Mouse (Mus musculus) gastrocnemius, postnatal 25 days (tissue): ENCODE measurements around the gene Rin3. TPM values are rescaled to one million over a fixed set of nuclear protein-coding genes. Genes with fewer than 3 reads are reported as not detected.

Source experiments
- DNase-seq: peaks from one replicate; pipeline ENCODE4 v3.0.0; 2022
- total RNA-seq, 2 experiments: library from RNA; stranded (reverse); gene quantifications; 1 replicate in 1 of 2; 2 replicates in 1 of 2; pipeline ENCODE4 v1.2.3; 2021

Gene Rin3
- total RNA-seq, 2 experiments from 2014 or later = 6.0 to 8.1 TPM

DNA sequence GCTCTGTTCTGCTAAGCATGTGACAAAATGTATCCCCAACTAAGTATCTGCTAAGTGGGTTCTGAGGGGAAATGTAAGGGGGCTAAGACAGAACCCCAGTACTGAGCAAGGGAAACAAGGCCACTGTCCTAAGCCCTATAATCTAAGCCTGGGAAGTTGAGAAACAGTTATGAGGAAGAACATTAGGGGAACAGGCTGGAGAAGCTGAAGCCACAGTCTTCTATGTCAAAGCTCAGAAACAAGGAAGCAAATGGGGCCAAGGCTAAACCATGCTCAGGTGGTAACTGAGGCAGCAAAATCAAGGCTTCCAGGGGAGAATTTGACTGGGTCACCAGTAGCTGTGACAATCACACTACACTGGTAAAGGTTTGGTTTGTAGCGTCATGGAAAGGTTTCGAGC, 50.3 kb downstream of the Rin3 start:
- DNase-seq = no peak

DNA sequence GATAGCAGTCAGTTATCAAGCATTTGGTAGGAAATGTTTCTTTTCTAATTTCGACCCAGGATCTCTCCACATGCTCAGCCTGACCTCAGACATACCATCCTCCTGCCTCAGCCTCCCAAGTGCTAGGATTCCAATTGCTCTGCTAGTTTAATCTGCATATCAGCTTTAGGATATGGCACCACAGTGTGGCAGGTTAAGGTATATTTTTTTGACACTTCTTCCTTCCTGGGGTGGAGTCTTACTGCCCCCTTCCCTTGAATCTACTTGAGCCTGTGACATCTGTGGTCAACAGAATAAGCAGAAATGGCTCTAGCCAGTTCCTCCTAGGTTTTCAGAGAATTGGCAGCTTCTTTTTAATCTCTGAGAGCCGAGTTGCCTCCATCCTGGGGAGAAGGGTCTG, 56.2 kb downstream of the Rin3 start:
- no peak for DNase-seq

DNA sequence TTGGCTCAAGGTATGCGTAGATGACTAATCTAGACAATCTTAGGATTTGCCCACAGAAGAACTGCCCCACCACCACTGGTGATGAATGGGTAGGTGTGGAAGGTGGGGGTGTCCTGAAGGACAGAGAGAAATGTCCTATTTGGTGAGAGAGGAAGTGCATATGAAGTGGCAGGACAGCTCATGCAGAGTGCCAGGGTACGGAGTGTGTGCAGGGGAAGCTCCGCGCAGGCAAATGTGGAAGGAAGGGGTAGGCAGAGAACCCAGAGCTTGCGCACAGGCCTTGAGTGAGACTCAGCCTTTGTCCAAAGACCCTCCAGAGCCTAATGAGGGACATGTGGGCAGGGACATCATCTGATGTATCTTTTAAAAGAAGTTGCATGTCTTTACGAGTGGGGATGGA, 57.6 kb downstream of the Rin3 start:
- no peak for DNase-seq

DNA sequence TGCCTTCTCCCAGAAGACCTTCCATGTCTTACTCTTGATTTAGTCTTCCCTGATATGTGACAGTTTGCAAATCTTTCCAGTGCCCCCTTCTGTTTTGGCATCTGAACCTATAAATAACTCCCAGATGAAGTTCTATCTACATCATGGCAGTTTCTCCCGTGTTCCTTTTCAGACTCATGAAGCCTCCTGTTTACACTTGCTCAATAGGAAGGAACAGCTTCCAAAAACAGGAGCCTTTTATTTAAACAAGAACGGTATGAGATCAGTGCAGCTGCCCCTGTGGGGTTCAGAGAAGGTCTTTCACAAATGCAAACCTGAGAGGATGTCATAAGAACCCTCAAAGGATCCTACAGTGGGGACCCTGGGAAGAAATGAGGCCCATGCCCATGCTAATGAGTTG, 59.3 kb downstream of the Rin3 start:
- no peak for DNase-seq

DNA sequence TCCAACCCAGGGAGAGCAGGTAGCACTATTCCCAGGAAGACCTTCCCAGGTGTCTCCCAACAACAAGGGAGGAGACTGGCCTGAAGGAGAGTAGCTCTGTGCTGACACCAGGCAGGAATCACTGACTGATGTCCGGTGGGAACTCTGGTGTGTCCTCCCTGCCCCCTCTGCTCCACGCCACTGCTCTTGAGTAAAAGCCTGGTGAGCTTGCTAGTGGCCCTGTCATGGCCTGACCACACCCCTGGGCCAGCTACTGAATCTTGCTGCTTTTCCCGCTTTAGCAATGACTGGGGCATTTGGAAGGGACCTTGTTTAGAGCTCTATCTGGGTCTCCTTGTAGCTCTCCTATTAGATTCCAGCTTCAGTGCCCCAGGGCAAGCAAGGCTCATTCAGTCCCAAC, 59.8 kb downstream of the Rin3 start:
- DNase-seq = no peak

DNA sequence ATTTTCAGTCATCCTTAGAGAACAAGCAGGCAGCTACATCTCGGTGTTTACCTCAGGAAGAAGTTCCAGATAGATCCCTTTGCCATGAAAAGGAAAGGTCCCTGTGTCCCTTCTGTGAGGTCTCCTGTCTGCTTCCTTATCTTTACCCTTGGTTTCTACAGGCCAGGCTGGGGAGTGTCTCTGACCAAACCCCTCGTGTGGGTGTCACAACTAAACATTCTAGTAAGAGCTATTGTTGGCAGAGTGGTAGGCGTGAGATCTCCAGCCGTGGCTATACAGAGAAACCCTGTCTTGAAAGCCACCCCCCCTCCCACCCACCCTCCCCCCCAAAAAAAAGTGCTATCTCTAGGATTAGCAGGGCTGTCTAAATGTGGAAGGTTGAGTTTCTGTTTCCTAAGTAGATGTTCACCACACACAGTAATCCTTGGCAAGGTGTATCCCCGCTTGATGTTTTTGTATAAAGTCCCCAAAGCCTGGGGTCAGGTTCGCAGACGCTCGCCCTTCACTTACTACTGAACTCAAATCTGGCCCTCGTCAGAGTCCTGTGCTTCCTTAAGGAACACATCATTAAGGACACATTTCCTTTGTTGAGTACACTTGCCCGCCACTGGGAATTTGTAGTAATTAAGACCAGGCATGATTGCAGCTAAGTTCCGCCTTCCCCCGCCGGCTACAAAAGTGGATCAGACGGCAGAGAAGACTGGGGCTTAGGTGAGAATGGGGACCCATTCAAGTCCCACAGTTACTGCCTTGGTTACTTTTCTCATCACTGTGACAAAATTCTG, 62.4 kb downstream of the Rin3 start:
- no peak for DNase-seq

DNA sequence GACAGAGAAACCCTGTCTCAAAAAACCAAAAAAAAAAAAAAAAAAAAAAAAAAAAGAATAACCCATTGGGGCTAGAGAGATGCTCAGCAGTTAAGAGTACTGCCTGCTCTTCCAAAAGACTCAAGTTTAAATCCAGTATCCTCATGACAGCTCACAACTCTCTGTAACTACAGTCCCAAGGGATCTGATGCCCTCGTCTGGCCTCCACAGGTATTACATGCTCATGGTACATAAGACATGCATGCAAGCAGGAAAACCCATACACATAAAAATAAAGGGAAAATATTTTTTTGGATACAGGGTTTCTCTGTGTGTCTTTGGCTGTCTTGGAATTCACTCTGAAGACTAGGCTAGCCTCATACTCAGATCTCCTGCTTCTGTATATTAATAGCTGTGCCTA, 63.7 kb downstream of the Rin3 start:
- no peak for DNase-seq

DNA sequence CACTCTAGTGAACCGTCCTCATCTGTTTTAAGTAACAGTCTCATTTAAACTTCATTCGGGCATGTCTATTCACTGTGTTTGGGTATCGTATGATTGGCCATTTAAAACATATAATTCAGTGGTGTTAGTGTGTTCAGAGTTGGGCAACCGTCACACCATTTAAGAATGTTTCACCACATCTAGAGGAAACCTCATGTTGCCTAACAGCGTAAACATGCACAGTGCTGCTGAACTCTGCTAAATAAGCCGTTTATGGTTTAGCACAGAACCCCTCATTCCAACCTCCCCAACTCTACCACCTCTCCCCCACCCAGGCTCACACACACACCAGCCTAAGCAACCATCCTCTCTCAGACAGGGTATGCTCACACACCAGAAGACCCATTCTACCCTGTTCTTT, 65.6 kb downstream of the Rin3 start:
- DNase-seq = no peak

DNA sequence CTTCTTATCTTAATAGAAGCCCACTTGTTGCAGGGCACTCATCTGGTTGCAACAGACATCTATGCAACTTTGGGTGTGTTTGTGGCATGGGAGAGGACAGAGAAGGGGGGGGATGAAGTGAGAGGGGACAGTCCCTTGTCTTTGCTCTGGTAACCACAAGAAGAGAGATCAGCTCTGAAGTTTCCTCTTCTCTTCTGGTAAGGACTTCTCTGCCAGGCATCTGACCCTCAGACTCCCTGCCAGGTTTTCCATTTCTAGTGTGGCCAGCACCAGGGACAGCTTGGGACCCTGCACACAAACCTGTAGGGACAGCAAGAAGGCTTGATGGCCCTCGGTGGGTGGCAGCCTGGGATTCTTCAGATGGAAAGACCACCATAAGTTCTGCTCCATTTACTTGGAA, 68.1 kb downstream of the Rin3 start:
- no peak for DNase-seq

DNA sequence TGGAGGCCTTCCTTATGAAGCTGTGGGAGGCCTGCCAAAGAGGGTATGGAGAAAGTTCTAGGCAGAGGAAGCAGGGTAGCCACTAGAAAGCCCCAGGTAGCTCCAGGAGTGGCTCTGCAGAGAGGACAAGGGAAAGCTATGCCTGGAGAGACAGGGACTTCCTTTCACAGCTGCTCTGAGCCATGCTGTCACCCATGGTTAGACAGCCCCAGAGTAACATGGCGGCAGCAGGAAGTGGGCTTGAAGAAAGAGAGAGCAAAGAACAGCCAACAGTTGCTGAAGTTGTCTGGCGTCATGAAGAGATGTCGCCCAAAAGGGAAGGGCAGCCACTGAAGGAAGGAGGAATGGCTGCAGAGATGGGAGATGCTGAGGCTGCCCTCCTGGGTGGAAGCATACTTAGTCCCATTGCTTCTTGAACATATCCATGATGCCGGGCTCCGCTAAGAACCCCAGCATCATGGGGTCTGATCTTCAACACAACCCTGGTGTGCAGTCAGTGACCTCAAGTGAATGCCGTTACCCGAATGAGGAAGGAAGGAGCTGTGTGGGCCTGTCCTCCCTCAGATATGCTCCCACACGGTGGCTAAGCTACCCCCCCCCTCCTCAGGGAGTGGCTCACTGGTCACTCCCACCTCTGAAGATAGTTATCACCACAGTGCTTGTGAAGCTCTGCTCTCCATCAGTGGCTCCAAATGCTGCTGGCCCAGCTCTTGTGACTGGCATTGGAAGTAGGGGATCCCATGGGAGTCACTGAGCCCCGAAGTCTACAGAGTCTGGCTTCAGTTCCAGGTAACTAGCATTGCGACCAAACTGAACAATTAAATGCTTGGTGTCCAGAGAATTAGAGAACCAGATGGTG, 71.5 kb downstream of the Rin3 start:
- DNase-seq = no peak

DNA sequence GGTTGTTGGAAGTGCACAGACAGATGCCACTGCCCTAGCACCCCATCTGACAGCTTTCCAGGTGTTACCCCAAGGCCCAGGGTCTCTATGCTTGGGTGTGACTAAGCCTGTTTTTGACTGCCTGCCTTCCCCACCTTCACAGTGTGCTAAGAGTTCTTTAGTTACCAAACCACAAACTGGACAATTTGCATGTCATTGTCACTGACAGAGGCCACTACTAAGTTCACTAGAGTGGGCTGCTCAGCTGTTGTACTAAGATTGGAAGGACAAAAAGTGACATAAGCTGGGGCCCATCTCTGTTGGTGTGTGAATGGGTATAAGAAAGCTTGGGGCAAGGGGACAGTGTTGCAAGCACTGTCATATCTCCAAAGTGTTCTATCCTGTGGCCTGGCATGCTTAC, 72.9 kb downstream of the Rin3 start:
- DNase-seq = no peak

DNA sequence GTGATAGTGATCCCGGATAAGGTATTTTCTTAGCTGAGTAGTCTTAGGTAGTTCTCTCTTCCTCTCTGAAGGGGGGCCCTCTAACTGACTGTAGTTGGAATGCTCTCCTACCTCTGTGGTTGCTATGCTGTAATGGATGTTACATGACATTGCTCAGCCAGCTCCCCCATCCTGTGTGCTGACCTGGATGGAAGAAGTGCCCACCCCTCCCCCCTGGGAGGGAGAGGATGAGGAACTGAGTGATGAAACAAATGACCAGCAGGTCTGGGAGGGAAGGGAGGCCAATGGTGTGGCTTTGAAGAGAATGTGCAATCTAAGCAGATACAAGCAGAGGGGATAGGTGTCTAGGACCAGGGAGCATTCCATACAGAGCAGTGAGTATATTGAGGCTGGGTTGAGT, 73.9 kb downstream of the Rin3 start:
- DNase-seq = no peak

DNA sequence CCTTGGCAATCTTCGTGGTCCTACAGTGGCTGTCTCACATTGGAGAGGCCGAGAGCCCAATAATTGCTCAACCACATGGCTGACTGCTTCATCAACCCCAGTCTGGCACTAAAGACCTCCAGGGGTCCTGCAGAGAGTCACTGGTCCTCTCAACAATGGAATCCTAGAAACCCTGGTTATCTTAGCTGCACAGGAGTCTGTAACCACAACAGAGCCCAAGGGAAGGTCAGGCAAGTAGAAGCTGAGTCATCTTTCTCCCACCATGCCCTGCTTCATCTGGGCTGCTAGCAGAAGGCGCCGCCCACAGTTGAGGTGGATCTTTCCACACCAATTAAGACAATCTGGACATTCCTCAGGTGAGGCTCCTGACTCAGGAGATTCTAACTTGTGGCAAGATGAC, 76.5 kb downstream of the Rin3 start:
- no peak for DNase-seq

DNA sequence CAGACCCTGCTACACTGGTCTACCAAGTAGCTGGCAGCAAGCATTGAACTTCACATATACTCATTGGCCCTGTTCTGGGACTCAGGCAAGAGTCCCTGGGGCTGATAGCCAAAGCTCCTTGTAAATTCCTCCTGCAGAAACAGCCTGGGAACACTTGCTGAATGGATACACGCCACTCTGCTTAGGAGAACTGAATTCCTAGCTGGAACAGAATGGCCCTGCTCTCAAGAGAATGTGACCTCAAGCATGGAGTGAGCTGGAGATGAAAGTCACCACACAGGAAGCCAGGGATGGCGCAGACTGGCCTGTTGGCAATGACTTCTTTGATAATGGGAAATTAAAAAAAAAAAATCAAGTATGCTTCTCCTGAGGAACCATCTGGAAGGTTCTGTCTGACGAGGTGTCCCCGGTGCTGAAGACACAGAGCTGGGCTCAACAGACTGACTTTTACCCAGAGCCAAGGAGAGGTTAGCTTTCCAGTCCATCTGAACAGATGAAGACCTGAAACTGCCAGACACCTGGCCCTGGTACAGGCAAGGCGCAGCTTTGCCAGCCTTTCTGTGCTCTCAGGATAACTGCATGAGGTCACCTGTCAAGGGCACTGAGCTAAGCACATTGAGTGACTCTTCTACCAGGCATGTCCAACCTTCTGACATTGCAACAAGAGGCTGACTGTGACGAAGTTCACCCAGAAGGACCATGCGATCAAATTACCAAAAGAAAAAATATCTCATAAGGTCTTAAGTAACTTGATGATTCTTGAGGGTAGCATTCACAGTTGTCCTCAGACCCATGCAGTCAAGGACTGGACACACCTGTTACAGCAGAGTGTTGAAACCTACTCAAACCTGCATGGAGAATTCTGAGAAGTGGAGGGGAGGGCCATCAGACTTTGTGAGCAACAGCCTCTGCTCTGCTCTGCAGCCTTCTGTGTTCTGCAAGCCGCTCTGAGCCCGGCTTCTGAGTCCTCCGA, 78.6 kb downstream of the Rin3 start:
- DNase-seq = no peak

DNA sequence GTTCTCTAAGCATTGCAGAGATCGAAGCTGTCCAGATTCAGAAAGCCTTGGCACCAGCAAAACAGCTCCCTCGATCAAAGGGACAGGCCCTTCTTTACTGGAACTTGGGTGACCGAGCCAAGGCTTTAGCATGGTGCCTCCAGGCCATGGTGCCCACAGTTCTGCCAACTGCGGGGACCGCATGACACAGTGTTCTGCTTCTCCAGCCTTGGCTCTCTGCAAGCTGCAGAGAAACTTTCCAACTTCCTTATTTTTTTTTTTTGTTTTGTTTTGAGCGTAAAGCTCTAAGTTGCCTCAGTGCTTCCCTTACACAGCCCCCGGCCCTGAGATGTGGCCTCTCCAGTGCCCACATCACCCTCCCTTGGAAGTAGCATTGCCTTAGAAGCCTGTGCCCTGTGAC, 82.2 kb downstream of the Rin3 start:
- DNase-seq = no peak

DNA sequence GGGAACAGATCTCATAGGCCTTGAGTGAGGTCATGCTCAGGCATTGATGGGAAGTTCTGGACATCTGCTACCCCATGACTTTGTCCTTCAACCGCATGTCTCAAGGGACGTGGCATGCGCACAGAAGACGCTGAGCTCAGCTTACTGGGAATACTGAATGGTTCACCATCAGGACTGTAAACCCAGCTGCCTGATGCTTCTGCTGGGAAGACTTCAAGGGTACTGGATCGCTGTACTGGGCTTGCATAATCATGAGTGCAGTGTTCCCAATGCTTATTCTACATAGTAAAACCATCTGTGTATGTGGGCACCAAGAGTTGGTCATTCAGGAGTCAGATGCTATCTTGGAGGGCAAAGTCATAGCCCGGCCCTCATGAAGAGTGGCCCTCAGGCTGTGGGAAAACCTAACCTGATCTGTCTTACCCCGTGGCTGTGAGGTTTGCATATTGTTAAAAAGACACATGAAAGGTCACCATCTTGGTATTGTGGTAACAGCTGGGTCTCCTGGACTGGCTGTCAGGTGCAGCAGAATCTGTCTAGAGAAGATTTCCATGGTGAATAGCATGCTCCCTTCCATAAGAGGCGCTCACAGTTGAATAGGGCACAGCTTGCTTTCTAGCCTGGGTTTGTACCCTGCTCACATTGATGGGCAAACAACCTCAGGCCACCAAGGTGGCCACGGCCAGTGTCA, 83.4 kb downstream of the Rin3 start:
- DNase-seq = no peak

DNA sequence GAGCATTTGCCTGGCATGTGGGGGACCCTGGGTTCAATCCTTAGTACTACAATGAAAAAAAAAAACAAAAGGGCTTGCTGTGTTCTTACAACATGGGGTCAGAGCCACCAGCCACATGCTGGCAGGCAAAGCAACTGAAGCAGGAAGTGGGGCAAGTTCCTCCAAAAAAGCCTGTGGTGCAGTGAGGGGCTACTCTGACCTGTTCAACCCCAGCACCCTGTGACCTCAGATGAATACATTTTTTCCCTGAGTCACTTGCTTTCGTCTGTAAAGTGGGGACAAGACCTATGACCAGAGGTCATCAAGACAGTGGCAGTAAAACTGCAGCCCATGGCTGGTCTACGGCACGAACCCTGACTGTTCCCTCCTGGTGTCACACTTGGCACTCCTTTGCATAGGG, 84.2 kb downstream of the Rin3 start:
- no peak for DNase-seq

DNA sequence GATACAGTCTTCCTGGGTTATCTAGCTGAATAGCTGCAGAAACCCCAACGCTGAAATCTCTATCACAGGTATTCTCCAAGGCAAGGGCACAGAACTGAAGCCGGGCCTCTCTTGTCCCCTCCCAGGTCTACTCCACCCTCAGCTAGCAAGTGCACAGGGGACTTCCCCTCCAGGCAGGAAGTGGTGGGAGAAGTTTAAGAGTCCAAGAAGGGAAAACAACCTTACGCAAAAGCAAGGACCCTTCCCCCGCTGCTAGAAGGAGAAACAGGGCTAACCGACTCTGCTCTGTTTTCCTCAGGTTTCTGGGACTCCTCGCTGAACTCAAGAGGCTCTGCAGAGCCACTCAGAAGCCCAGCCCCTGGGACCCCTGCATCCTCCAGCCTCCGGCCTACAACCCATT, 85.2 kb downstream of the Rin3 start:
- no peak for DNase-seq

DNA sequence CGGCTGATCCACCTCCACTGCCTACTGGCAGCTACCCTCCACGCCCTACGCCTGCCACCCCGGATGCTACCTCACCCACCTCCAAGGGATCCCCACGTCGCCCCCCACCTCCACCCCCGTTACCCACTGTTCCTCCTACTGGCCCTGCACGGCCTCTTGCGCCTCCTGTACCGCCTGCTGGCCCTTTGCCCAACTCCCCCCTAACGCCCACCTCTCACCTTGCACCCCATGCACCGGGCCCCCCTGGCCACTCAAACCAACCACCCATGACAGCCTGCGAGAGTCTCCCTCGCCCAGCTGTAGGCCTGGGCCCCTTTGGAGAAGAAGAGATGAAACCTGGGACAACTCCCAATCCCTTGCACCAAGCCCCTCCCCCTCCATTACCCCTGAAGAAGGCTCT, 85.7 kb downstream of the Rin3 start:
- DNase-seq = no peak

DNA sequence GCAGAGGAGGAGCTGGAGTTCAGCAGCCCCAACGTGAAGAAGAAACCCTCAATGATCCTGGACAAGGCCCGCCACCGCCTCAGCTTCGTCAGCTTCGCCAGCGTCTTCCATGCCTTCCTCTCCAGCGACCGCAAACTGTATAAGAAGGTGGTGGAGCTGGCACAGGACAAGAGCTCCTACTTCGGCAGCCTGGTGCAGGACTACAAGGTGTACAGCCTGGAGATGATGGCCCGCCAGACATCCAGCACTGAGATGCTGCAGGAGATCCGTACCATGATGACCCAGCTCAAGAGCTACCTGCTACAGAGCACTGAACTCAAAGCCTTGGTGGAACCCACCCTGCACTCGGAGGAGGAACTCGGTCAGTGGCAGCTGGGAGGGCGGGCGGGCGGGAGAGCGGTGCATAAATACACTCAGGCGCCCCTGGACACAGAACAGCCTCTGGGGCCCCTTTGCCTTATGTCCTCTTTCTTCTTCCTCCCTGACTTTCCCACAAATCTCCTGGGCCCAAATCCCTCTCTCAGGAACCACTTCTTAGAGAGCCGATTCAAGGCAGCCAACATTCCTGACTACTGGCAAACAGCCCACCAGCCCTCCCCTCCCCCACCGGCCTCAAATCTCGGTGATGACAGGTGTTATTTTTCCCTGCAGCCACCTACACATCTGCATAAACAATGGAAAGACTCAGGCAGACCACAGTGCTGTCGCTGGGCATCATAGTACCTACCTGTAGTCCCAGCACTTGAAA, 86.8 kb downstream of the Rin3 start:
- no peak for DNase-seq

DNA sequence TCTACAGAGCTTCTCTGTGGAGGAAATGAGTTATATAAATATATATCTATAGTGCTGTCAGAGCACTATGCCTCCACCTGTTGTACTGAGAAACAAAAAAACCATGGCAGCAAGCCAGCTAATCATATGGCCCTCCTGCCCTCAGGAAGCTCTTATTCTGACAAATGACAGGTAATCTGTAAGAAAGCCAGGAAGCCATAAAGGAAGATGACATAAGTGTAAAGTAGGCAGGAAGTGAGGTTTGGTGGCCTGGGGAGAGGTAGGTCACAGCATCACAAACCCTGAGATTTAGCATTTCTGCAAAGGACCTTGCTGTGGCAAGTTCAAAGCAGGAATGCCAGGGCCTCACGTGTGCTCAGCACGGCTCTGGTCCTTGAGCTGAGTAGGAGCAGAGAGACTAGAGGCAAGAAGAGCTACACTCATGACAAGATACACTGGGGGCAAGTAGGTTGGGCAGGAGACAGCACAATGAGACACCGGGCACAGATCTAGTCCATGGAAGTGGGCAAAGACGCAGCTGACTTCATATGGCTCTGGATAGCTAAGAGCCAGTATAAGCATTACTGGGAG, 88.2 kb downstream of the Rin3 start:
- no peak for DNase-seq
